Mouse (Mus musculus): ENCODE measurements around the gene Peli2. TPM values are rescaled to one million over a fixed set of nuclear protein-coding genes. Genes with fewer than 3 reads are reported as not detected.

Gene Peli2
- polyA plus RNA-seq, 1 experiment from 2014 or later: 8.0 TPM

GRCm38 (mm10) chr14:48253183-48253582 lies 132.6 kb downstream of the Peli2 start:
- Histone ChIP-seq H3K27ac (ENCODE audit: low read depth, low read length) (no peak overlapping the region), H3K4me2 (ENCODE audit: low read length) (no peak overlapping the region), H3K36me3 (ENCODE audit: control insufficient read depth, insufficient read depth, low read length) (no peaks in the 10 kb centered on the region), H3K27me3 (replicated peaks; ENCODE audit: control insufficient read depth, insufficient read depth, low read length) (no peaks in the 10 kb centered on the region), H3K9ac (ENCODE audit: low read depth, low read length) (no peak overlapping the region), H3K4me1 (ENCODE audit: control insufficient read depth, insufficient read depth, low read depth, low read length) (no peaks in the 10 kb centered on the region; the same call in none of the 2 replicates), H3K9me3 (ENCODE audit: control insufficient read depth, low read length) (no peaks in the 10 kb centered on the region), H3K4me3 (ENCODE audit: low read length) (no peak overlapping the region)
- 79% methylated on average over 10 of the region's 10 CpGs for WGBS
- ATAC-seq: no peak

GRCm38 (mm10) chr14:48254696-48255095 lies 134.1 kb downstream of the Peli2 start:
- ATAC-seq: no peak
- WGBS: 88% methylated on average over 8 of the region's 8 CpGs
- no peak overlapping the region for H3K27ac ChIP-seq (ENCODE audit: low read depth, low read length)
- no peak overlapping the region for H3K4me3 ChIP-seq (ENCODE audit: low read length)
- no peaks in the 10 kb centered on the region for H3K36me3 ChIP-seq (ENCODE audit: control insufficient read depth, insufficient read depth, low read length)
- H3K4me2 ChIP-seq (ENCODE audit: low read length): no peak overlapping the region
- H3K27me3 ChIP-seq (replicated peaks; ENCODE audit: control insufficient read depth, insufficient read depth, low read length): no peaks in the 10 kb centered on the region
- H3K9me3 ChIP-seq (ENCODE audit: control insufficient read depth, low read length): no peaks in the 10 kb centered on the region
- H3K9ac ChIP-seq (ENCODE audit: low read depth, low read length): no peak overlapping the region
- H3K4me1 ChIP-seq (ENCODE audit: control insufficient read depth, insufficient read depth, low read depth, low read length): no peaks in the 10 kb centered on the region; the same call in none of the 2 replicates

- Histone ChIP-seq H3K36me3 (ENCODE audit: control insufficient read depth, insufficient read depth, low read length) (no peaks in the 10 kb centered on the region), H3K27ac (ENCODE audit: low read depth, low read length) (no peak overlapping the region), H3K27me3 (replicated peaks; ENCODE audit: control insufficient read depth, insufficient read depth, low read length) (no peaks in the 10 kb centered on the region), H3K9me3 (ENCODE audit: control insufficient read depth, low read length) (no peaks in the 10 kb centered on the region), H3K4me3 (ENCODE audit: low read length) (no peak overlapping the region), H3K4me1 (ENCODE audit: control insufficient read depth, insufficient read depth, low read depth, low read length) (no peaks in the 10 kb centered on the region; the same call in none of the 2 replicates), H3K9ac (ENCODE audit: low read depth, low read length) (no peak overlapping the region), H3K4me2 (ENCODE audit: low read length) (no peak overlapping the region)
- 53% methylated on average over 5 of the region's 5 CpGs for WGBS
- no peak for ATAC-seq
Measured at GRCm38 (mm10) chr14:48255290-48255689, 134.7 kb downstream of the Peli2 start.

GRCm38 (mm10) chr14:48257759-48258158 lies 137.1 kb downstream of the Peli2 start:
- Histone ChIP-seq H3K36me3 (ENCODE audit: control insufficient read depth, insufficient read depth, low read length) (no peaks in the 10 kb centered on the region), H3K27me3 (replicated peaks; ENCODE audit: control insufficient read depth, insufficient read depth, low read length) (no peaks in the 10 kb centered on the region), H3K4me3 (ENCODE audit: low read length) (no peak overlapping the region), H3K9ac (ENCODE audit: low read depth, low read length) (no peak overlapping the region), H3K4me1 (ENCODE audit: control insufficient read depth, insufficient read depth, low read depth, low read length) (no peaks in the 10 kb centered on the region; the same call in none of the 2 replicates), H3K27ac (ENCODE audit: low read depth, low read length) (no peak overlapping the region; the same call in 1 of the 2 replicates), H3K4me2 (ENCODE audit: low read length) (peak overlapping the region; percentile 11; the same call in 1 of the 2 replicates), H3K9me3 (ENCODE audit: control insufficient read depth, low read length) (no peaks in the 10 kb centered on the region)
- 57% methylated on average over 7 of the region's 7 CpGs for WGBS
- no peak for ATAC-seq

GRCm38 (mm10) chr14:48258696-48259366 lies 138.2 kb downstream of the Peli2 start:
- Histone ChIP-seq H3K27ac (ENCODE audit: low read depth, low read length) (no peak overlapping the region), H3K36me3 (ENCODE audit: control insufficient read depth, insufficient read depth, low read length) (no peaks in the 10 kb centered on the region), H3K4me3 (ENCODE audit: low read length) (no peak overlapping the region), H3K9ac (ENCODE audit: low read depth, low read length) (no peak overlapping the region), H3K4me2 (ENCODE audit: low read length) (no peak overlapping the region), H3K4me1 (ENCODE audit: control insufficient read depth, insufficient read depth, low read depth, low read length) (no peaks in the 10 kb centered on the region; the same call in none of the 2 replicates), H3K9me3 (ENCODE audit: control insufficient read depth, low read length) (no peaks in the 10 kb centered on the region), H3K27me3 (replicated peaks; ENCODE audit: control insufficient read depth, insufficient read depth, low read length) (no peaks in the 10 kb centered on the region)
- no peak for ATAC-seq
- 91% methylated on average over 10 of the region's 10 CpGs for WGBS

GRCm38 (mm10) chr14:48263146-48263545 lies 142.5 kb downstream of the Peli2 start:
- no peak for ATAC-seq
- Histone ChIP-seq H3K4me1 (ENCODE audit: control insufficient read depth, insufficient read depth, low read depth, low read length) (no peaks in the 10 kb centered on the region), H3K36me3 (ENCODE audit: control insufficient read depth, insufficient read depth, low read length) (no peaks in the 10 kb centered on the region), H3K27me3 (replicated peaks; ENCODE audit: control insufficient read depth, insufficient read depth, low read length) (no peaks in the 10 kb centered on the region), H3K9me3 (ENCODE audit: control insufficient read depth, low read length) (no peaks in the 10 kb centered on the region), H3K9ac (ENCODE audit: low read depth, low read length) (no peak overlapping the region), H3K4me2 (ENCODE audit: low read length) (no peak overlapping the region), H3K27ac (ENCODE audit: low read depth, low read length) (no peak overlapping the region), H3K4me3 (ENCODE audit: low read length) (no peak overlapping the region)
- 92% methylated on average over 4 of the region's 4 CpGs for WGBS

GRCm38 (mm10) chr14:48266710-48267109 lies 146.1 kb downstream of the Peli2 start:
- 86% methylated on average over 6 of the region's 6 CpGs for WGBS
- no peak overlapping the region for H3K4me3 ChIP-seq (ENCODE audit: low read length)
- no peaks in the 10 kb centered on the region for H3K36me3 ChIP-seq (ENCODE audit: control insufficient read depth, insufficient read depth, low read length)
- no peaks in the 10 kb centered on the region for H3K27me3 ChIP-seq (replicated peaks; ENCODE audit: control insufficient read depth, insufficient read depth, low read length)
- H3K4me2 ChIP-seq (ENCODE audit: low read length): no peak overlapping the region
- no peak for ATAC-seq
- no peak overlapping the region for H3K9ac ChIP-seq (ENCODE audit: low read depth, low read length)
- no peaks in the 10 kb centered on the region for H3K9me3 ChIP-seq (ENCODE audit: control insufficient read depth, low read length)
- no peak overlapping the region for H3K27ac ChIP-seq (ENCODE audit: low read depth, low read length)
- no peaks in the 10 kb centered on the region for H3K4me1 ChIP-seq (ENCODE audit: control insufficient read depth, insufficient read depth, low read depth, low read length)

- no peak overlapping the region for H3K4me3 ChIP-seq (ENCODE audit: low read length)
- no peak for ATAC-seq
- no peaks in the 10 kb centered on the region for H3K27me3 ChIP-seq (replicated peaks; ENCODE audit: control insufficient read depth, insufficient read depth, low read length)
- H3K9ac ChIP-seq (ENCODE audit: low read depth, low read length): no peak overlapping the region
- no peaks in the 10 kb centered on the region for H3K4me1 ChIP-seq (ENCODE audit: control insufficient read depth, insufficient read depth, low read depth, low read length)
- H3K36me3 ChIP-seq (ENCODE audit: control insufficient read depth, insufficient read depth, low read length): no peaks in the 10 kb centered on the region
- 75% methylated on average over 1 of the region's 1 CpGs for WGBS
- H3K4me2 ChIP-seq (ENCODE audit: low read length): no peak overlapping the region
- H3K9me3 ChIP-seq (ENCODE audit: control insufficient read depth, low read length): no peaks in the 10 kb centered on the region
- H3K27ac ChIP-seq (ENCODE audit: low read depth, low read length): no peak overlapping the region
Measured at GRCm38 (mm10) chr14:48278291-48278690, 157.7 kb downstream of the Peli2 start.

- ATAC-seq: no peak
- no peaks in the 10 kb centered on the region for H3K27me3 ChIP-seq (replicated peaks; ENCODE audit: control insufficient read depth, insufficient read depth, low read length)
- WGBS: 79% methylated on average over 5 of the region's 5 CpGs
Measured at GRCm38 (mm10) chr14:48286949-48287348, 166.3 kb downstream of the Peli2 start.

More at GRCm38 (mm10) chr14:48286949-48287348, 166.3 kb downstream of the Peli2 start:
- H3K9me3 ChIP-seq (ENCODE audit: control insufficient read depth, low read length): no peaks in the 10 kb centered on the region
- H3K4me3 ChIP-seq (ENCODE audit: low read length): no peak overlapping the region
- no peak overlapping the region for H3K9ac ChIP-seq (ENCODE audit: low read depth, low read length)
- H3K36me3 ChIP-seq (ENCODE audit: control insufficient read depth, insufficient read depth, low read length): no peaks in the 10 kb centered on the region
- no peak overlapping the region for H3K4me2 ChIP-seq (ENCODE audit: low read length)
- no peak overlapping the region for H3K27ac ChIP-seq (ENCODE audit: low read depth, low read length)
- no peaks in the 10 kb centered on the region for H3K4me1 ChIP-seq (ENCODE audit: control insufficient read depth, insufficient read depth, low read depth, low read length)

All from hindbrain, embryonic 16.5 days (tissue).